Mouse (Mus musculus) liver, adult 2 months (tissue): ENCODE data around the gene Gm20388.

ENCODE experiments used
- CTCF ChIP-seq: fragments of 200-500 bp; IDR thresholded peaks from 2 replicates; pipeline ENCODE4 v1.5.1; 2011; ENCODE audit warnings: low read depth, low read length, control low read depth
- POLR2A ChIP-seq: fragments of 200-500 bp; IDR thresholded peaks from 2 replicates; pipeline ENCODE4 v1.6.1; 2011; ENCODE audit warnings: low read length, control low read depth; ENCODE audit not compliant: insufficient read depth; ENCODE audit errors: extremely low read depth

DNA sequence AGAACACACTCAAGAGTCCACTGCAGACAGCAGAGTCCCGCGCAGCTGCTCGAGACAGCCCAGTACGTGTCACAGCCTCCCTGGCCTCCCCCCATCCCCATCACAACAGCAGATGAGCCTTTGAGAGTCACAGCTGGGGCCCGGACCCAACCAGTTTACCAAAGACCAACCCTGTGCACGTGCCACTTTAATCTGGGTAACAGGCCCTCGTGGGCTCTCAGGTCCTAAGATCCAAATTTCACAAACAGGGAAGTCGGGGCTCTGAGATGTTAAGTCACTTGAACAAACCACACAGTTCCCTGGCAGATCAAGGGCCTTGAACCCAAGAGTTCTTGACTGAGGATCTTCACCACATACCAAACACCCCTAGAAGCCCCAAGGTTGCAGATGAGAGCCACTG is 2010.9 kb downstream of the Gm20388 start:
- TF ChIP-seq CTCF, result no peak
- TF ChIP-seq POLR2A, result no peak
